Mouse (Mus musculus) E14TG2a.4 (cell line): ENCODE data around the gene Dapl1.

Source experiments
- CTCF ChIP-seq: conservative IDR thresholded peaks from 2 replicates; pipeline ENCODE4 v1.5.1; 2014; ENCODE audit warnings: low read length
- NANOG ChIP-seq: IDR thresholded peaks from 2 replicates; pipeline ENCODE4 v1.6.1; 2014; ENCODE audit warnings: borderline replicate concordance, low read length, mixed read lengths

DNA sequence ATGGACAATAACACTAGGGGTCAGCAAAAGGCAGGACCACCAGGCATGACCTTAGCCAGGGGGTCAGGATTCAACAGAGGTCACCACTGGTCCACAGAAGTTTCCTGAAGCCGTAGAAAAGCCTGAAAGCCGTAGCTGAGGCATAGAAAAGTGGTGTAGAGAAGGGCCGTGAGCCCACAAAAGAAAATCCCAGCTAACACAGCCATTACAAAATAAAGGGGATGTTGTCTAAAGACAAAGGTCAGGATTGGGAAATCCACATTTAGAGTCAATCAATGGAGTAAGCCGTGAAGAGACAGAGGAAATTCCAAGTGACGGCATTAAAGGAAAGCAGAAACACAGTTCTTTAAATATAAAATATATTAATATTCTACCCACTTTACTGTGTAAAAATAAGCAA lies 18.8 kb upstream of the Dapl1 start:
- TF ChIP-seq NANOG = no peak
- TF ChIP-seq CTCF = no peak
